In genomic region chr10:63237206-63237605, GRCm38 (mm10) we compare ENCODE assay signal across 23 mouse cellular contexts. TPM values are rescaled to one million over a fixed set of nuclear protein-coding genes. Genes with fewer than 3 reads are reported as not detected.
DNase-seq lines count a peak whose midpoint lies in the region; ATAC-seq lines count a peak whose summit lies in the region.
"Had no signal": no experiment of that assay in that cellular context is flagged by ENCODE, and none has a peak within 500 bp of the region (broad histone marks: within the 10 kb centered on the region; RNA-seq: fewer than 3 reads in every experiment).

No protein-coding gene starts in this region.

- WGBS in large intestine, adult 2 months: 29% methylated on average over 2 of the region's 2 CpGs
- 44% methylated on average over 2 of the region's 2 CpGs for WGBS in forebrain, embryonic 13.5 days

- no peak overlapping the region for H3K4me3 ChIP-seq in forebrain, embryonic 13.5 days
- H3K4me3 ChIP-seq: embryonic facial prominence, embryonic 10.5 days; embryonic facial prominence, embryonic 12.5 days had no signal

- ATAC-seq in forebrain, embryonic 13.5 days: no peak
- ATAC-seq: activated CD4-positive, CD25-positive, alpha-beta regulatory T cell, adult 4 months; CD4-positive, CD25-positive, alpha-beta regulatory T cell, adult 4 months; forebrain, embryonic 14.5 days; forebrain, embryonic 16.5 days; Patski had no signal

- no peak overlapping the region for H3K9ac ChIP-seq in forebrain, embryonic 13.5 days
- H3K9ac ChIP-seq: embryonic facial prominence, embryonic 12.5 days had no signal

- H3K36me3 ChIP-seq in forebrain, embryonic 13.5 days (ENCODE audit: poor library complexity, severe bottlenecking): no peaks in the 10 kb centered on the region
- H3K36me3 ChIP-seq: embryonic facial prominence, embryonic 10.5 days; embryonic facial prominence, embryonic 12.5 days; G1E had no signal

- no peaks in the 10 kb centered on the region for H3K27me3 ChIP-seq in forebrain, embryonic 13.5 days
- H3K27me3 ChIP-seq: CH12.LX; embryonic facial prominence, embryonic 12.5 days; Patski had no signal

- no peaks in the 10 kb centered on the region for H3K4me1 ChIP-seq in forebrain, embryonic 13.5 days
- H3K4me1 ChIP-seq: embryonic facial prominence, embryonic 10.5 days had no signal

- no peak overlapping the region for H3K27ac ChIP-seq in forebrain, embryonic 13.5 days
- H3K27ac ChIP-seq: embryonic facial prominence, embryonic 10.5 days; embryonic facial prominence, embryonic 12.5 days had no signal

- H3K4me2 ChIP-seq in forebrain, embryonic 13.5 days: no peak overlapping the region
- H3K4me2 ChIP-seq: embryonic facial prominence, embryonic 12.5 days had no signal

- H3K9me3 ChIP-seq in forebrain, embryonic 13.5 days (replicated peaks): no peaks in the 10 kb centered on the region
- H3K9me3 ChIP-seq: embryonic facial prominence, embryonic 10.5 days; embryonic facial prominence, embryonic 12.5 days had no signal

- DNase-seq in ES-CJ7 (ENCODE audit: low read depth, low spot score): peak; percentile 88
- peak; percentile 92 for DNase-seq in R1 (ENCODE audit: low read depth, low spot score)
- peak; percentile 25 for DNase-seq in large intestine, adult 2 months (ENCODE audit: low read depth, low spot score)
- DNase-seq in ovary, postnatal 10 days (ENCODE audit: low spot score): no peak
- DNase-seq: adrenal gland, adult 8-10 months; adrenal gland, postnatal 14 days; B cell, adult 2 months; cerebellum, adult 11-12 months; cerebellum, adult 2 months; cerebellum, adult 9-10 months; cerebellum, postnatal 10 days; cerebellum, postnatal 25 days had no signal

RNA-seq across cellular contexts. Expression of gene Herc4, which starts 6.4 kb away (rescaled TPM):
- 15.6 and 17.7 TPM in 2 replicates for polyA plus RNA-seq in large intestine, adult 2 months (2012; rRNA removed)
- 33.6 and 38.1 TPM in 2 replicates for polyA plus RNA-seq in forebrain, embryonic 13.5 days (2015; fragmentation: Nextera tagmentation; extraction: Ambion mirVana)

RNA-seq across cellular contexts. Expression of gene Mypn, which starts 33.5 kb away (rescaled TPM):
- 0.12 and 0.16 TPM in 2 replicates for polyA plus RNA-seq in large intestine, adult 2 months (2012; rRNA removed)
- polyA plus RNA-seq in forebrain, embryonic 13.5 days (2015; fragmentation: Nextera tagmentation; extraction: Ambion mirVana): 0.16 TPM in 1 of 2 replicates, not detected in the other
- polyA plus RNA-seq: CD4-positive, CD25-positive, alpha-beta regulatory T cell, adult 4 months; embryonic facial prominence, embryonic 10.5 days; forebrain, embryonic 11.5 days; G1E; Patski had no signal
